Mouse (Mus musculus): ENCODE measurements around the gene Il1f6. TPM values are rescaled to one million over a fixed set of nuclear protein-coding genes. Genes with fewer than 3 reads are reported as not detected.

The Il1f6 gene
- polyA plus RNA-seq, 1 experiment from 2014 or later = not detected

Other genes with a start within 250 kb of the Il1f6 start
- 1.3 TPM in 2 replicates for gene Hnmt, start 166.0 kb upstream of the Il1f6 start, polyA plus RNA-seq (2015; fragmentation: Nextera tagmentation; extraction: Ambion mirVana)
- not detected in 2 replicates for gene Tbpl2, start 118.8 kb upstream of the Il1f6 start, polyA plus RNA-seq (2015; fragmentation: Nextera tagmentation; extraction: Ambion mirVana)
- not detected in 2 replicates for gene Il1f8, start 62.3 kb upstream of the Il1f6 start, polyA plus RNA-seq (2015; fragmentation: Nextera tagmentation; extraction: Ambion mirVana)
- not detected in 2 replicates for gene Il1f9, start 28.9 kb upstream of the Il1f6 start, polyA plus RNA-seq (2015; fragmentation: Nextera tagmentation; extraction: Ambion mirVana)
- 3.2 and 3.6 TPM in 2 replicates for gene Il1f5, start 61.5 kb downstream of the Il1f6 start, polyA plus RNA-seq (2015; fragmentation: Nextera tagmentation; extraction: Ambion mirVana)
- not detected in 2 replicates for gene Il1f10, start 75.8 kb downstream of the Il1f6 start, polyA plus RNA-seq (2015; fragmentation: Nextera tagmentation; extraction: Ambion mirVana)
- 0.49 and 0.61 TPM in 2 replicates for gene Il1rn, start 121.4 kb downstream of the Il1f6 start, polyA plus RNA-seq (2015; fragmentation: Nextera tagmentation; extraction: Ambion mirVana)
- gene Psd4, start 152.2 kb downstream of the Il1f6 start, polyA plus RNA-seq (2015; fragmentation: Nextera tagmentation; extraction: Ambion mirVana) = 1.3 and 1.9 TPM in 2 replicates